Mouse (Mus musculus): ENCODE measurements at regions not wholly inside any gene's neighbourhood (a gene's known extent, or its start where the extent isn't known, plus 50 kb on each side); places are given as distances from the start of the nearest gene placed in this dataset.

DNA sequence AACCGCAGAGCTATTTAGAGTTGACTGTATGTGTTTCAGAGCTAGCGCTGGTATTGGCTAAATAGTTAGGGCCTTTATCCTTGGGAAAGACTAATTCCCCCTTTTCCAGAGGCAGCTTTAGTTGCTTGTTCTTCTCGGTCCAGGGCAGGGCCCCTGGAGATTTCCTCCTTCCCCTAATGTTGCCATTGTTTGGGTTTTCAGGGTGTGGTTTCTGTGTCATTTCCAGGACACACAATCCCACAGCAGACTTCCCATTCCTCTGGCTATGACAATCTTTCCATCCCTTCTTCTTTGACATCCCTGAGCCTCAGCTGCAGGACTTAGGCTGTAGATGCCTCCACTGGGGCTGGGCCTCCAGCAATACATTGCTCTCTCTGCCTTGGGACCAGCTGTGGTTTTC, 87.2 kb upstream of the Arhgap24 start:
- TF ChIP-seq CTCF (IDR thresholded peaks at IDR 0.05; ENCODE audit: low read depth, low read length) (no peak), POLR2A (IDR thresholded peaks at IDR 0.05; ENCODE audit: borderline replicate concordance, low read depth, low read length) (no peak)

Measured in bone marrow macrophage, adult 2 months (primary cell).